Mouse (Mus musculus) leukemia stem cell, adult 10-12 weeks (primary cell): ENCODE measurements around the gene 4930524J08Rik. TPM values are rescaled to one million over a fixed set of nuclear protein-coding genes. Genes with fewer than 3 reads are reported as not detected.

Source experiments
- polyA plus RNA-seq: library from polyadenylated mRNA; stranded (reverse); fragments of >175 nt; gene quantifications from 2 replicates; pipeline ENCODE4 v1.2.3, GENCODE M21; 2012; ENCODE audit warnings: low replicate concordance

4930524J08Rik gene
- polyA plus RNA-seq: 8.6 and 15.1 TPM in 2 replicates

DNA sequence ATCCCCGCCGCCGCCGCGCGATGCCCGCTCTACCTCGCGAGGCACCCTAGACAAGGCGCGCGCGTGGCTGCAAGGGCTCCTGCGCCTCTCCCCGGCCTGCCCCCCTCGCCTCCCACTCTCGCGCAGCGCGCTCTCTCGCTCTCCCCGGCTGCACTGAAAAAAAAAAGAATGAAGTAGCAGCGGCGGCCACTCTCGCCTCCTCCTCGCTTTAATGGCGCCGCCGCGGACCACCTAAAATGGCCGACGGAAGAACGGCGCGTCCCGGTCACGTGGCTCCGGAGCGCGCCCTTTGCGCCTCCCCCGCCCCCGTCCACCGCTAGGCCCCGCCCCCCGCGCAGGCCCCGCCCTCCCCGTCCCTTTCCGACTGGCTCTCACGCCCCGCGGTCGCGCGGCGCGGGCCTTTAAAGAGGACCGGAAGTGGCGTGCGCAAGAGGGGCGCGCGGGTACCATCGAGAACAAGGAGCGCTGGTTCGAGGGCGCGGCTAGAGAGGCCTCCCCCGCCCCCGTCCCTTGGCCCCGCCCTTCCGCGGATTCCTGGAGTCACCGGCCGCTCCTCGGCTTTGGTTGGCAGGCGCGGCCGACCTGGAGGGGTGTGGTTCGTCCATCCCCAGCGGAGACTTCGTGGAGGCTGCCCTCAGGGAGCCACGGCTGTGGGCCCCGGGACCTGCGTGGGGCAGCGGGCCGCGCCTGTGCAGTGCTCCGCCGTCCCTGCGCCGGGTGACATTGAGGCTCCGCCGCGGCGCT is at the start of gene 4930524J08Rik, which contains the start of gene Hnrnpd:
4930524J08Rik (plus strand) TSS at position 363 of the 744 bp plus-strand sequence.
Hnrnpd (minus strand) TSS at position 240 of the 744 bp plus-strand sequence.

Other genes starting within 250 kb of the 4930524J08Rik start
- gene Rasgef1b, start 250.0 kb upstream of the 4930524J08Rik start, polyA plus RNA-seq: 1.9 and 3.4 TPM in 2 replicates
- not detected in 2 replicates for gene Vamp9, start 72.8 kb upstream of the 4930524J08Rik start, polyA plus RNA-seq
- gene Hnrnpd, start 123 bp upstream of the 4930524J08Rik start, polyA plus RNA-seq: 191 and 431 TPM in 2 replicates
- 138 and 165 TPM in 2 replicates for gene Hnrnpdl, start 60.6 kb downstream of the 4930524J08Rik start, polyA plus RNA-seq
- 12.6 and 24.1 TPM in 2 replicates for gene Enoph1, start 60.9 kb downstream of the 4930524J08Rik start, polyA plus RNA-seq
- not detected in 2 replicates for gene Tmem150c, start 180.7 kb downstream of the 4930524J08Rik start, polyA plus RNA-seq